In the genomic region with DNA sequence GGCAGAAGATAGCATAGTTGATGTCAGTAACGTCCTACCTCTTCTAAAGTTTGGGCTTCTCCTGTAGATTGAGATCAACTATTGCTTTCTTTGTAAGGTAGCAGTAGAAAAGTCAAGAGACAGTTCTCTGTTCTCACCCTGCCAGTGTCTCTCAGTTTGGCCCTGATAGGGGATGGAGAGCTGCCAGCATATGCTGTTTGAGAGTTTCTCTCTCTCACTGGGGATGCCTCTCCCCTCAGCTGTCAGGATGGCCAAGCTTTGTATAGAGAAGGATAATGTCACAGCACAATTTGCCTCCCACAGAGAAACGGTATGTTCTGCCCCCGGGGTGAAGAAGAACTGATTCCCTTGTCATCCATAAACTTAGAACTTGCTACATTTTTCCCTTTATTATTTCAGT, we compare ENCODE assay signal across 19 mouse cellular contexts. TPM values are rescaled to one million over a fixed set of nuclear protein-coding genes. Genes with fewer than 3 reads are reported as not detected.
DNase-seq lines count a peak whose midpoint lies in the region; ATAC-seq and TF ChIP-seq lines count a peak whose summit lies in the region.
"Had no signal": no experiment of that assay in that cellular context is flagged by ENCODE, and none has a peak within 500 bp of the region (broad histone marks: within the 10 kb centered on the region; RNA-seq: fewer than 3 reads in every experiment).

No protein-coding gene starts in this region.

- H3K27me3 ChIP-seq in hindbrain, embryonic 15.5 days, result no peaks in the 10 kb centered on the region; the same call in 1 of the 2 replicates
- H3K27me3 ChIP-seq in hindbrain, embryonic 12.5 days, result peaks cover 38% of the 10 kb centered on the region
- no peaks in the 10 kb centered on the region for H3K27me3 ChIP-seq in cerebellum, adult 2 months (ENCODE audit: control insufficient read depth, insufficient read depth, low read length)
- H3K27me3 ChIP-seq in midbrain, embryonic 15.5 days (replicated peaks), result peaks cover 12% of the 10 kb centered on the region; the same call in 1 of the 2 replicates

- H3K4me1 ChIP-seq in hindbrain, embryonic 15.5 days (replicated peaks), result peaks cover 49% of the 10 kb centered on the region
- peaks cover 5% of the 10 kb centered on the region; the same call in 1 of the 2 replicates for H3K4me1 ChIP-seq in hindbrain, embryonic 12.5 days
- H3K4me1 ChIP-seq in cerebellum, adult 2 months (ENCODE audit: control insufficient read depth, insufficient read depth, low read length), result peaks cover 32% of the 10 kb centered on the region
- peaks cover 44% of the 10 kb centered on the region for H3K4me1 ChIP-seq in midbrain, embryonic 15.5 days

- peak; percentile 73 to 89 for DNase-seq in cerebellum, adult 2 months
- peak; percentile 72 to 85 for DNase-seq in cerebellum, postnatal 14 days
- no peak for DNase-seq in adrenal gland, postnatal 4 days (ENCODE audit: low spot score in 2 of 2)
- no peak for DNase-seq in urinary bladder, adult 18-20 months (ENCODE audit: low spot score in 2 of 2)
- DNase-seq in left cerebral cortex, adult 11 months (ENCODE audit: low spot score), result no peak
- DNase-seq: adrenal gland, postnatal 36 days; gastrocnemius, postnatal 36 days; kidney, adult 8-10 months; kidney, postnatal 4 days; lung, adult 18-20 months; spleen, adult 18-20 months; thymus, postnatal 14 days had no signal

- no peak overlapping the region for H3K9ac ChIP-seq in hindbrain, embryonic 15.5 days
- no peak overlapping the region for H3K9ac ChIP-seq in hindbrain, embryonic 12.5 days
- H3K9ac ChIP-seq in midbrain, embryonic 15.5 days, result no peak overlapping the region
- H3K9ac ChIP-seq: limb, embryonic 15.5 days; stomach, embryonic 15.5 days had no signal

- 32% methylated on average over 3 of the region's 3 CpGs for WGBS in hindbrain, embryonic 15.5 days
- 47% methylated on average over 3 of the region's 3 CpGs for WGBS in hindbrain, embryonic 12.5 days
- 13% methylated on average over 3 of the region's 3 CpGs for WGBS in cerebellum, adult 2 months
- WGBS in midbrain, embryonic 15.5 days, result 52% methylated on average over 3 of the region's 3 CpGs

- H3K4me2 ChIP-seq in hindbrain, embryonic 15.5 days, result peak overlapping the region; percentile 75
- H3K4me2 ChIP-seq in hindbrain, embryonic 12.5 days (replicated peaks), result no peak overlapping the region
- peak overlapping the region; percentile 85 for H3K4me2 ChIP-seq in midbrain, embryonic 15.5 days
- H3K4me2 ChIP-seq: limb, embryonic 15.5 days; stomach, embryonic 15.5 days had no signal

- no peaks in the 10 kb centered on the region for H3K36me3 ChIP-seq in hindbrain, embryonic 15.5 days
- H3K36me3 ChIP-seq in hindbrain, embryonic 12.5 days, result no peaks in the 10 kb centered on the region
- no peaks in the 10 kb centered on the region for H3K36me3 ChIP-seq in midbrain, embryonic 15.5 days (replicated peaks)
- H3K36me3 ChIP-seq: limb, embryonic 15.5 days; stomach, embryonic 15.5 days had no signal

- peak overlapping the region; percentile 70 for H3K4me3 ChIP-seq in hindbrain, embryonic 15.5 days
- no peak overlapping the region for H3K4me3 ChIP-seq in hindbrain, embryonic 12.5 days
- peak overlapping the region; percentile 62 for H3K4me3 ChIP-seq in cerebellum, adult 2 months (replicated peaks; ENCODE audit: insufficient read depth, low read depth, low read length)
- H3K4me3 ChIP-seq in midbrain, embryonic 15.5 days, result peak overlapping the region; percentile 11
- H3K4me3 ChIP-seq: limb, embryonic 15.5 days; stomach, embryonic 15.5 days had no signal

- H3K27ac ChIP-seq in hindbrain, embryonic 15.5 days (replicated peaks), result no peak overlapping the region
- H3K27ac ChIP-seq in hindbrain, embryonic 12.5 days, result no peak overlapping the region
- H3K27ac ChIP-seq in cerebellum, adult 2 months (ENCODE audit: insufficient read depth, low read length), result peak overlapping the region; percentile 57; the same call in 1 of the 2 replicates
- no peak overlapping the region for H3K27ac ChIP-seq in midbrain, embryonic 15.5 days
- H3K27ac ChIP-seq: limb, embryonic 15.5 days; stomach, embryonic 15.5 days had no signal

- no peaks in the 10 kb centered on the region for H3K9me3 ChIP-seq in hindbrain, embryonic 15.5 days
- no peaks in the 10 kb centered on the region for H3K9me3 ChIP-seq in hindbrain, embryonic 12.5 days (replicated peaks)
- no peaks in the 10 kb centered on the region for H3K9me3 ChIP-seq in midbrain, embryonic 15.5 days
- H3K9me3 ChIP-seq: limb, embryonic 15.5 days; stomach, embryonic 15.5 days had no signal

- no peak for ATAC-seq in hindbrain, embryonic 15.5 days (ENCODE audit: low FRiP score, low read depth)
- no peak for ATAC-seq in hindbrain, embryonic 12.5 days (ENCODE audit: low FRiP score)
- ATAC-seq in midbrain, embryonic 15.5 days (replicated peaks), result no peak
- ATAC-seq: inflammation-experienced regulatory T-cells, adult 6 months had no signal

- no peak for TF ChIP-seq POLR2A in cerebellum, adult 2 months (IDR thresholded peaks at IDR 0.05; ENCODE audit: borderline replicate concordance, insufficient read depth, low read length)

- no peak for TF ChIP-seq CTCF in cerebellum, adult 2 months (IDR thresholded peaks at IDR 0.05; ENCODE audit: borderline replicate concordance, insufficient read depth, low read depth, low read length)

RNA-seq across cellular contexts. Expression of gene Kirrel3, which starts 6.4 kb away (rescaled TPM):
- 38.2 and 50.1 TPM in 2 replicates for polyA plus RNA-seq in hindbrain, embryonic 15.5 days (2015; fragmentation: Nextera tagmentation; extraction: Ambion mirVana)
- 16.1 and 16.3 TPM in 2 replicates for polyA plus RNA-seq in hindbrain, embryonic 12.5 days (2016; fragmentation: Nextera tagmentation; extraction: Ambion mirVana)
- 63.5 and 71.9 TPM in 2 replicates for polyA plus RNA-seq in cerebellum, adult 2 months (2012; rRNA removed)
- 49.7 and 50.5 TPM in 2 replicates for polyA plus RNA-seq in midbrain, embryonic 15.5 days (2015; fragmentation: Nextera tagmentation; extraction: Ambion mirVana)
- 1 to 10 TPM; 1.8 TPM for total RNA-seq in adrenal gland, postnatal 4 days (2021)
- total RNA-seq: megakaryocyte-erythroid progenitor cell, adult 5-6 weeks had no signal

Comparison
In these comparisons a context has a peak if more than half of its experiments do, and no peak if none do; other contexts are left out.
1. DNase-seq: peak in cerebellum, adult 2 months (2 of 2) and cerebellum, postnatal 14 days (2 of 2); none in adrenal gland, postnatal 4 days (0 of 2), urinary bladder, adult 18-20 months (0 of 2) and left cerebral cortex, adult 11 months (single experiment).